Mouse (Mus musculus) left cerebral cortex, adult 9 months (tissue): Measurements from ENCODE around the gene 4930435E12Rik.

Experiments used
- DNase-seq, 2 experiments: peaks; one replicate each; pipeline ENCODE4 v3.0.0; 2022; ENCODE audit warnings: low spot score in 2 of 2

4930435E12Rik gene

DNA sequence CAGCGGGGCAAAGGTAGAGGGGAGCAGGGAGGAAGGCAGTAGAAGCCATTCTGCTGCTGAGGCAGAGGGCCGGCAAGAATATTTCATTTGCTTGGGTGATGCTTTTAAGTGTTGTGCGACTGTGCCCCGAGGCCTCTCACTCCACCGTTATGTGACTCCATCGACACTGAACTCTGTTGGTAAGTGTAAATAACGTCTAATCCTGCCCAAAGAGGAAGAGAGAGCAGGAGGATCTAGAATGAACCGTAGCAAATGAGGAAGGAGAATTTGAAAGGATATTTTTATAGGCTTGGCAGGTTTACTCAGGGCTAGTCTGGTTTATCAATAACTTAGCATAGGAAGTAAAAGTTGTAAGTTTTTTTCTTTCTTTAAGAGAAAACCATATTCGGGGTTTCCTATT lies 59.0 kb downstream of the 4930435E12Rik start:
- DNase-seq, result no peak

DNA sequence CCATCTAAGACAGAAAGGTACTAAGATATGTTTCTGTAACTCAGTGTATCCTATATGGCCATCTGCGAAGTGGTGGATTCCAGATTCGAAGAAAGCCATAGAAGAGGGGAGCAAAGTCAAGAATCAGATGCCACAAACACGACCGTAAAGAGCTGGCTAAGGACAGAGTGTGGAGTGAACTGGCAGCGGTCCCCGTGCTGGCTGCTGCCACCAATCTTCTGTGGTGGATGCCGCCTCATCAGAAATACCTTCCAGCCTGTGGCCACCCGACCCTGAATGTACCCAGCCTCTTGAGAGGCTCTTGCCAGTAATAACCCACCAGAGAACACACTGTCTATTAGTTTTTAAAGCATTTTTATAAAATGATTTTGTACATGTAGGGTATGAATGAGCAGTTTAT lies 60.2 kb downstream of the 4930435E12Rik start:
- no peak for DNase-seq

DNA sequence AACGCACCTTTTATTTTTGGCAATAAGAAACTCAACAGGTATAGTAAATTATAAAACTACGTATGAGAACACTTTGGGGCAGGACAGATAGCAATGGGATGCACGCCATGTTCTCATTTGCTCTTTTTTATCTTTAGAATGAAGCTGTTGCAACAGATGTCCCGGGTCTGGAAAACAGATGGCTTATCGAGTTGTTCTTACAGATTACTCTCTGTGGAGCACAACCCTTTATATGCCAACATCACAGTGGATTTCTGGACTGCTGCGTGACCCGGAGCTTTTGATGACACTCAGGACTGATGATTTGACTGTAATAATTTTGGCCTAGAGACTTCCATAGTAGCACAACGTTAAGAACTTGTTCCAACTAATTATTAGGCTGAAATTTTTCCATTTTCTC lies 60.8 kb downstream of the 4930435E12Rik start:
- peak in 1 of 2 experiments; percentile 57 for DNase-seq

DNA sequence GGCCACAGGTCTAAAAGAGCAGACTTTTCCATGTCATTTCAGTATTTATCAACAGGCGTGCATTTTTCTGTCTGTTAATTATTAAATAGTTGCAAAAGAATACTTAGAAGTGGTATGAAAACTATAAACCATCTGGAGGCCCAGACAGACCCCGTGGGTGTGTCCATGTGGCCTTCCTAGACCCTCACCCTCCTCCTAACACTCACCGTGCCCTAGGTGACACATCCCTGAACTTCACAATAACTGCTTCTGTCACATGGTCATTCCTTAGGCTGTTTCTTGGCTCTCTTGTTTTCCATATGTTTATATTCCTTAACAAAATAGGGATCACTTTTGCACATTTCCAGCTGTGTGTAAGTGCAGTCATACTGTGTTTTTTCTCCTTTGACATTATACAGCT lies 61.9 kb downstream of the 4930435E12Rik start:
- DNase-seq, result no peak

DNA sequence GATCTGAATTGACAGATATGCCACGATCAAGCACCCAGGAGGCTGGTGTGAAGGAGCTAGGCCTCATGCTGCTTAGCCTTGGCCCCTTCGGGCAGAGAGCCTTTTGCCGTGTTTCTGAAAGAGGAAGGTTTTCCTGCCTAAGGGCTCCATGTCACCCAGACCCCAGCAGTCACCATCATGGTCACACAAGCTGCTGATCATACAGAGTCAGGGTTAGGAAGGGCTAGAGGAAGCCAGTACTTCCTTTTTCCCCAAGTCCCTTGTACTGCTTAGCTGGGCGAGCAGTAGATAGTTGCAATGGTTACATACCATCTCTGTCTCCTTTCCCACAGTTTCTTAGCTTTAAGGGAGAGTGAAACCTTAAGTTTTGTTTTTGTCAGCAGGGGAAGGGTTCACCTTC lies 65.0 kb downstream of the 4930435E12Rik start:
- no peak for DNase-seq

- no peak for DNase-seq
Measured at GRCm38 (mm10) chr16:38762401-38762800, 66.1 kb downstream of the 4930435E12Rik start.
